ENCODE assay signal across 9 mouse cellular contexts in genomic region chr4:127435076-127435475, GRCm38 (mm10).
DNase-seq lines count a peak whose midpoint lies in the region; ATAC-seq and TF ChIP-seq lines count a peak whose summit lies in the region.
"Had no signal": no experiment of that assay in that cellular context is flagged by ENCODE, and none has a peak within 500 bp of the region (broad histone marks: within the 10 kb centered on the region; RNA-seq: fewer than 3 reads in every experiment).

No protein-coding gene starts in this region.

- no peak overlapping the region for H3K9ac ChIP-seq in forebrain, embryonic 11.5 days (ENCODE audit: low read length)
- no peak overlapping the region for H3K9ac ChIP-seq in forebrain, embryonic 15.5 days (replicated peaks)
- H3K9ac ChIP-seq in lung, embryonic 14.5 days = no peak overlapping the region
- H3K9ac ChIP-seq in stomach, postnatal 0 days (ENCODE audit: low read length) = no peak overlapping the region
- H3K9ac ChIP-seq: neural tube, embryonic 12.5 days had no signal

- peak; percentile 69 for DNase-seq in forebrain, embryonic 11.5 days (ENCODE audit: low spot score)
- peak; percentile 40 for DNase-seq in forelimb bud, embryonic 11.5 days (ENCODE audit: low read depth, low spot score)
- DNase-seq in kidney, postnatal 10 days = peak; percentile 70
- peak; percentile 90 for DNase-seq in lung, embryonic 14.5 days
- DNase-seq in stomach, postnatal 0 days (ENCODE audit: low spot score) = peak; percentile 53

- WGBS in forebrain, embryonic 11.5 days = 35% methylated on average over 8 of the region's 8 CpGs
- WGBS in forebrain, embryonic 15.5 days = 27% methylated on average over 8 of the region's 8 CpGs
- WGBS in lung, embryonic 14.5 days = 13% methylated on average over 7 of the region's 8 CpGs
- WGBS in stomach, postnatal 0 days = 22% methylated on average over 8 of the region's 8 CpGs

- ATAC-seq in forebrain, embryonic 11.5 days (replicated peaks; ENCODE audit: low FRiP score) = no peak
- ATAC-seq in forebrain, embryonic 15.5 days (replicated peaks) = no peak
- ATAC-seq in cerebellum, adult (ENCODE audit: insufficient number of reproducible peaks, low FRiP score, low TSS enrichment) = 0 out of 2 replicates have a peak, but pooled peaks have one; percentile 15
- no peak for ATAC-seq in lung, embryonic 14.5 days (ENCODE audit: insufficient read depth)
- no peak for ATAC-seq in stomach, postnatal 0 days (ENCODE audit: low FRiP score, low TSS enrichment)

- no peaks in the 10 kb centered on the region for H3K27me3 ChIP-seq in forebrain, embryonic 11.5 days (ENCODE audit: control insufficient read depth, insufficient read depth, low read length)
- H3K27me3 ChIP-seq in forebrain, embryonic 15.5 days = no peaks in the 10 kb centered on the region
- H3K27me3 ChIP-seq in E14TG2a.4 (ENCODE audit: insufficient read depth, low read length) = peaks cover 16% of the 10 kb centered on the region
- H3K27me3 ChIP-seq in lung, embryonic 14.5 days (ENCODE audit: insufficient read depth, low read length) = no peaks in the 10 kb centered on the region
- H3K27me3 ChIP-seq in stomach, postnatal 0 days (ENCODE audit: control insufficient read depth, insufficient read depth, low read length) = no peaks in the 10 kb centered on the region
- H3K27me3 ChIP-seq: neural tube, embryonic 12.5 days had no signal

- no peaks in the 10 kb centered on the region for H3K9me3 ChIP-seq in forebrain, embryonic 11.5 days (ENCODE audit: control insufficient read depth, low read length)
- no peaks in the 10 kb centered on the region for H3K9me3 ChIP-seq in forebrain, embryonic 15.5 days
- H3K9me3 ChIP-seq in E14TG2a.4 (ENCODE audit: low read length) = no peaks in the 10 kb centered on the region
- no peaks in the 10 kb centered on the region for H3K9me3 ChIP-seq in lung, embryonic 14.5 days (ENCODE audit: low read depth, low read length)
- no peaks in the 10 kb centered on the region for H3K9me3 ChIP-seq in stomach, postnatal 0 days (ENCODE audit: control insufficient read depth, low read length)
- H3K9me3 ChIP-seq: neural tube, embryonic 12.5 days had no signal

- no peaks in the 10 kb centered on the region for H3K36me3 ChIP-seq in forebrain, embryonic 11.5 days (ENCODE audit: control insufficient read depth, insufficient read depth, low read length)
- no peaks in the 10 kb centered on the region for H3K36me3 ChIP-seq in forebrain, embryonic 15.5 days
- H3K36me3 ChIP-seq in E14TG2a.4 (ENCODE audit: insufficient read depth, low read length) = no peaks in the 10 kb centered on the region
- H3K36me3 ChIP-seq in lung, embryonic 14.5 days (ENCODE audit: insufficient read depth) = no peaks in the 10 kb centered on the region
- no peaks in the 10 kb centered on the region for H3K36me3 ChIP-seq in stomach, postnatal 0 days (ENCODE audit: control insufficient read depth, insufficient read depth, low read length)
- H3K36me3 ChIP-seq: neural tube, embryonic 12.5 days had no signal

- peak; percentile 99 for TF ChIP-seq CTCF in E14TG2a.4 (conservative IDR thresholded peaks at IDR 0.05; ENCODE audit: low read length)
- peak; percentile 83 for TF ChIP-seq CTCF in lung, embryonic 14.5 days (IDR thresholded peaks at IDR 0.05; ENCODE audit: low read depth)
- TF ChIP-seq CTCF in stomach, postnatal 0 days (IDR thresholded peaks at IDR 0.05; ENCODE audit: low read depth) = peak; percentile 77

- no peak overlapping the region for H3K4me2 ChIP-seq in forebrain, embryonic 11.5 days (ENCODE audit: low read depth, low read length, severe bottlenecking)
- H3K4me2 ChIP-seq in forebrain, embryonic 15.5 days (replicated peaks) = no peak overlapping the region
- peak overlapping the region; percentile 41; the same call in 1 of the 2 replicates for H3K4me2 ChIP-seq in lung, embryonic 14.5 days
- no peak overlapping the region for H3K4me2 ChIP-seq in stomach, postnatal 0 days (replicated peaks; ENCODE audit: low read depth)
- H3K4me2 ChIP-seq: neural tube, embryonic 12.5 days had no signal

- no peaks in the 10 kb centered on the region for H3K4me1 ChIP-seq in forebrain, embryonic 11.5 days (replicated peaks; ENCODE audit: control insufficient read depth, insufficient read depth, low read length)
- H3K4me1 ChIP-seq in forebrain, embryonic 15.5 days = 0 out of 2 replicates have a peak, but pooled peaks cover 3% of the 10 kb centered on the region
- H3K4me1 ChIP-seq in E14TG2a.4 (replicated peaks; ENCODE audit: low read depth, low read length) = peaks cover 50% of the 10 kb centered on the region
- H3K4me1 ChIP-seq in lung, embryonic 14.5 days (ENCODE audit: insufficient read depth) = no peaks in the 10 kb centered on the region
- H3K4me1 ChIP-seq in stomach, postnatal 0 days (replicated peaks; ENCODE audit: control insufficient read depth, insufficient read depth) = no peaks in the 10 kb centered on the region
- H3K4me1 ChIP-seq: neural tube, embryonic 12.5 days had no signal

- no peak for TF ChIP-seq EP300 in stomach, postnatal 0 days (optimal IDR thresholded peaks at IDR 0.05)

- H3K27ac ChIP-seq in forebrain, embryonic 11.5 days (ENCODE audit: low read depth, low read length) = no peak overlapping the region
- H3K27ac ChIP-seq in forebrain, embryonic 15.5 days (replicated peaks) = no peak overlapping the region
- H3K27ac ChIP-seq in lung, embryonic 14.5 days (ENCODE audit: low read depth) = no peak overlapping the region
- no peak overlapping the region for H3K27ac ChIP-seq in stomach, postnatal 0 days (replicated peaks)
- H3K27ac ChIP-seq: neural tube, embryonic 12.5 days had no signal

- no peak overlapping the region for H3K4me3 ChIP-seq in forebrain, embryonic 11.5 days (ENCODE audit: low read depth, low read length)
- H3K4me3 ChIP-seq in forebrain, embryonic 15.5 days = no peak overlapping the region
- H3K4me3 ChIP-seq in E14TG2a.4 (replicated peaks; ENCODE audit: low read length) = no peak overlapping the region
- no peak overlapping the region for H3K4me3 ChIP-seq in lung, embryonic 14.5 days (ENCODE audit: low read depth, low read length)
- no peak overlapping the region for H3K4me3 ChIP-seq in stomach, postnatal 0 days (ENCODE audit: low read depth, low read length)
- H3K4me3 ChIP-seq: neural tube, embryonic 12.5 days had no signal

Comparison
In these comparisons a context has a peak if more than half of its experiments do, and no peak if none do; other contexts are left out.
1. DNase-seq: peak in every context shown above with its lines; median percentile 90 in lung, embryonic 14.5 days; 70 in kidney, postnatal 10 days; 69 in forebrain, embryonic 11.5 days; 53 in stomach, postnatal 0 days; 40 in forelimb bud, embryonic 11.5 days.